Mouse (Mus musculus): ENCODE measurements around the gene Bfsp2.

DNA sequence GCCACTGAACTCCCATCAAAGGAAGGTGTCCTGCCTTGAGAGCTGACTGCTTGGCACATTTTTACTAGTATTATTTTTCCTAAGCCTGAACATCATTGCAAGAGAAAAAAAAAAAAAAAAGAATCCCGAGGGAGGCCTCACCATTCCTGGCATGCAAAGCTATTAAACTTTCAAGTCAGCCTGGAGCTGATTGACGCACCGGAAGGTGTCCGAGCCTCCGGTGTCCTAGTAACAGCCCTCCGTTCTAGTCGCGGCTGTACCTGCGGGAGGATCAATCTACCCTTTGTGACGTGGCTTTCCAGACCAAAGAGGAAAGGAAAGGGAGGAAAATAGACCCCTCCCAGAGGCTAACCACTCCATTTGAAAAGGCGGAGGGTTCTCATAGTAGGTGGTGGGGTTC, 8.4 kb downstream of the Bfsp2 start:
- no peak for TF ChIP-seq CTCF (IDR thresholded peaks at IDR 0.05; ENCODE audit: borderline replicate concordance, control insufficient read depth, extremely low read depth, insufficient read depth, low read length, poor library complexity)
- TF ChIP-seq POLR2A (IDR thresholded peaks at IDR 0.05; ENCODE audit: control insufficient read depth, extremely low read depth, insufficient read depth, low read length, poor library complexity), result no peak
